Mouse (Mus musculus) myocyte (in vitro differentiated cells): ENCODE data around the gene Spice1.

ENCODE experiments used
- MYOD1 ChIP-seq, 3 experiments: IDR thresholded peaks; one replicate each; pipeline ENCODE4 v1.6.1; 2011; ENCODE audit warnings: control low read depth in 2 of 3, low read depth in 2 of 3, mild to moderate bottlenecking in 2 of 3, moderate library complexity in 1 of 3; ENCODE audit not compliant: insufficient read length in 2 of 3, control insufficient read depth in 1 of 3
- POLR2A ChIP-seq: IDR thresholded peaks from one replicate; pipeline ENCODE4 v1.6.1; 2011; ENCODE audit warnings: low read depth, mild to moderate bottlenecking, control low read depth, moderate library complexity; ENCODE audit not compliant: insufficient read length
- TCF3 ChIP-seq: IDR thresholded peaks from one replicate; pipeline ENCODE4 v1.6.1; 2011; ENCODE audit warnings: low read depth, control low read depth; ENCODE audit not compliant: insufficient read length
- USF1 ChIP-seq: IDR thresholded peaks from one replicate; pipeline ENCODE4 v1.6.1; 2011; ENCODE audit warnings: low read depth, mild to moderate bottlenecking, control low read depth, moderate library complexity

GRCm38 (mm10) chr16:44383549-44383948, 36.6 kb downstream of the Spice1 start:
- no peak for TF ChIP-seq POLR2A
- TF ChIP-seq TCF3, result no peak
- TF ChIP-seq USF1, result no peak
- TF ChIP-seq MYOD1 (IDR thresholded peaks at IDR 0.05; ENCODE audit: control insufficient read depth in 1 of 3, insufficient read length in 2 of 3, low read depth in 2 of 3), result no peak
